Mouse (Mus musculus): ENCODE data around the gene Igf1r. TPM values are rescaled to one million over a fixed set of nuclear protein-coding genes. Genes with fewer than 3 reads are reported as not detected.

Igf1r gene
- polyA plus RNA-seq, 1 experiment from 2014 or later = 9.5 TPM

GRCm38 (mm10) chr7:68022188-68022587 is 69.6 kb downstream of the Igf1r start:
- H3K4me1 ChIP-seq (ENCODE audit: control insufficient read depth, insufficient read depth, low read length) = peaks cover 11% of the 10 kb centered on the region
- no peak overlapping the region for H3K4me3 ChIP-seq (ENCODE audit: low read length)
- H3K4me2 ChIP-seq (ENCODE audit: low read depth, low read length) = no peak overlapping the region
- H3K9ac ChIP-seq (ENCODE audit: low read depth, low read length) = no peak overlapping the region
- WGBS = 66% methylated on average over 6 of the region's 6 CpGs
- H3K27me3 ChIP-seq (replicated peaks; ENCODE audit: control insufficient read depth, insufficient read depth, low read length) = no peaks in the 10 kb centered on the region
- no peak for ATAC-seq
- no peak overlapping the region for H3K27ac ChIP-seq (ENCODE audit: low read length)
- H3K36me3 ChIP-seq (ENCODE audit: control insufficient read depth, insufficient read depth, low read length) = no peaks in the 10 kb centered on the region
- no peaks in the 10 kb centered on the region for H3K9me3 ChIP-seq (ENCODE audit: control insufficient read depth, low read length)

- Histone ChIP-seq H3K9me3 (ENCODE audit: control insufficient read depth, low read length) (no peaks in the 10 kb centered on the region), H3K9ac (ENCODE audit: low read depth, low read length) (no peak overlapping the region), H3K4me2 (ENCODE audit: low read depth, low read length) (no peak overlapping the region), H3K4me3 (ENCODE audit: low read length) (no peak overlapping the region), H3K4me1 (ENCODE audit: control insufficient read depth, insufficient read depth, low read length) (peaks cover 11% of the 10 kb centered on the region), H3K36me3 (ENCODE audit: control insufficient read depth, insufficient read depth, low read length) (no peaks in the 10 kb centered on the region), H3K27ac (ENCODE audit: low read length) (no peak overlapping the region), H3K27me3 (replicated peaks; ENCODE audit: control insufficient read depth, insufficient read depth, low read length) (no peaks in the 10 kb centered on the region)
- WGBS = 87% methylated on average over 4 of the region's 4 CpGs
- ATAC-seq = no peak
Observed at GRCm38 (mm10) chr7:68023882-68024281, 71.3 kb downstream of the Igf1r start.

- ATAC-seq = no peak
Observed at GRCm38 (mm10) chr7:68024625-68025024, 72.0 kb downstream of the Igf1r start.

GRCm38 (mm10) chr7:68025396-68025795 is 72.8 kb downstream of the Igf1r start:
- H3K4me2 ChIP-seq (ENCODE audit: low read depth, low read length) = no peak overlapping the region
- no peak overlapping the region for H3K4me3 ChIP-seq (ENCODE audit: low read length)
- no peak for ATAC-seq
- no peaks in the 10 kb centered on the region for H3K27me3 ChIP-seq (replicated peaks; ENCODE audit: control insufficient read depth, insufficient read depth, low read length)
- H3K27ac ChIP-seq (ENCODE audit: low read length) = no peak overlapping the region
- H3K36me3 ChIP-seq (ENCODE audit: control insufficient read depth, insufficient read depth, low read length) = no peaks in the 10 kb centered on the region
- H3K9ac ChIP-seq (ENCODE audit: low read depth, low read length) = no peak overlapping the region
- WGBS = 52% methylated on average over 3 of the region's 3 CpGs
- no peaks in the 10 kb centered on the region for H3K9me3 ChIP-seq (ENCODE audit: control insufficient read depth, low read length)
- H3K4me1 ChIP-seq (ENCODE audit: control insufficient read depth, insufficient read depth, low read length) = peaks cover 14% of the 10 kb centered on the region

More at GRCm38 (mm10) chr7:68024625-68025024, 72.0 kb downstream of the Igf1r start:
- H3K4me3 ChIP-seq (ENCODE audit: low read length) = no peak overlapping the region
- no peak overlapping the region for H3K4me2 ChIP-seq (ENCODE audit: low read depth, low read length)
- 74% methylated on average over 4 of the region's 4 CpGs for WGBS
- H3K36me3 ChIP-seq (ENCODE audit: control insufficient read depth, insufficient read depth, low read length) = no peaks in the 10 kb centered on the region
- H3K9me3 ChIP-seq (ENCODE audit: control insufficient read depth, low read length) = no peaks in the 10 kb centered on the region
- no peak overlapping the region for H3K9ac ChIP-seq (ENCODE audit: low read depth, low read length)
- peaks cover 13% of the 10 kb centered on the region for H3K4me1 ChIP-seq (ENCODE audit: control insufficient read depth, insufficient read depth, low read length)
- no peaks in the 10 kb centered on the region for H3K27me3 ChIP-seq (replicated peaks; ENCODE audit: control insufficient read depth, insufficient read depth, low read length)
- no peak overlapping the region for H3K27ac ChIP-seq (ENCODE audit: low read length)

- Histone ChIP-seq H3K4me1 (ENCODE audit: control insufficient read depth, insufficient read depth, low read length) (peaks cover 12% of the 10 kb centered on the region), H3K27me3 (replicated peaks; ENCODE audit: control insufficient read depth, insufficient read depth, low read length) (no peaks in the 10 kb centered on the region), H3K9me3 (ENCODE audit: control insufficient read depth, low read length) (no peaks in the 10 kb centered on the region), H3K9ac (ENCODE audit: low read depth, low read length) (no peak overlapping the region), H3K4me2 (ENCODE audit: low read depth, low read length) (no peak overlapping the region), H3K4me3 (ENCODE audit: low read length) (no peak overlapping the region), H3K36me3 (ENCODE audit: control insufficient read depth, insufficient read depth, low read length) (no peaks in the 10 kb centered on the region), H3K27ac (ENCODE audit: low read length) (no peak overlapping the region)
- 71% methylated on average over 9 of the region's 9 CpGs for WGBS
- no peak for ATAC-seq
Observed at GRCm38 (mm10) chr7:68026076-68026475, 73.4 kb downstream of the Igf1r start.

- 52% methylated on average over 4 of the region's 4 CpGs for WGBS
- H3K9ac ChIP-seq (ENCODE audit: low read depth, low read length) = no peak overlapping the region
- H3K27me3 ChIP-seq (replicated peaks; ENCODE audit: control insufficient read depth, insufficient read depth, low read length) = no peaks in the 10 kb centered on the region
- ATAC-seq = no peak
- no peaks in the 10 kb centered on the region for H3K9me3 ChIP-seq (ENCODE audit: control insufficient read depth, low read length)
- H3K4me1 ChIP-seq (ENCODE audit: control insufficient read depth, insufficient read depth, low read length) = peaks cover 3% of the 10 kb centered on the region; the same call in 1 of the 2 replicates
- H3K27ac ChIP-seq (ENCODE audit: low read length) = no peak overlapping the region
- no peak overlapping the region for H3K4me2 ChIP-seq (ENCODE audit: low read depth, low read length)
- H3K4me3 ChIP-seq (ENCODE audit: low read length) = no peak overlapping the region
- H3K36me3 ChIP-seq (ENCODE audit: control insufficient read depth, insufficient read depth, low read length) = no peaks in the 10 kb centered on the region; the same call in 1 of the 2 replicates
Observed at GRCm38 (mm10) chr7:68028167-68028566, 75.5 kb downstream of the Igf1r start.

- H3K27me3 ChIP-seq (replicated peaks; ENCODE audit: control insufficient read depth, insufficient read depth, low read length) = no peaks in the 10 kb centered on the region
- no peak overlapping the region for H3K4me2 ChIP-seq (ENCODE audit: low read depth, low read length)
- no peaks in the 10 kb centered on the region; the same call in 1 of the 2 replicates for H3K36me3 ChIP-seq (ENCODE audit: control insufficient read depth, insufficient read depth, low read length)
- no peak for ATAC-seq
- H3K9ac ChIP-seq (ENCODE audit: low read depth, low read length) = no peak overlapping the region
- peaks cover 3% of the 10 kb centered on the region; the same call in 1 of the 2 replicates for H3K4me1 ChIP-seq (ENCODE audit: control insufficient read depth, insufficient read depth, low read length)
- WGBS = 50% methylated on average over 9 of the region's 9 CpGs
- H3K4me3 ChIP-seq (ENCODE audit: low read length) = no peak overlapping the region
- H3K9me3 ChIP-seq (ENCODE audit: control insufficient read depth, low read length) = no peaks in the 10 kb centered on the region
- H3K27ac ChIP-seq (ENCODE audit: low read length) = no peak overlapping the region
Observed at GRCm38 (mm10) chr7:68030846-68031245, 78.2 kb downstream of the Igf1r start.

GRCm38 (mm10) chr7:68036527-68036926 is 83.9 kb downstream of the Igf1r start:
- 77% methylated on average over 4 of the region's 4 CpGs for WGBS
- no peak overlapping the region for H3K9ac ChIP-seq (ENCODE audit: low read depth, low read length)
- H3K4me2 ChIP-seq (ENCODE audit: low read depth, low read length) = no peak overlapping the region
- no peaks in the 10 kb centered on the region for H3K27me3 ChIP-seq (replicated peaks; ENCODE audit: control insufficient read depth, insufficient read depth, low read length)
- H3K4me1 ChIP-seq (ENCODE audit: control insufficient read depth, insufficient read depth, low read length) = no peaks in the 10 kb centered on the region
- H3K36me3 ChIP-seq (ENCODE audit: control insufficient read depth, insufficient read depth, low read length) = no peaks in the 10 kb centered on the region; the same call in 1 of the 2 replicates
- no peak overlapping the region for H3K27ac ChIP-seq (ENCODE audit: low read length)
- ATAC-seq = no peak
- no peaks in the 10 kb centered on the region for H3K9me3 ChIP-seq (ENCODE audit: control insufficient read depth, low read length)
- no peak overlapping the region for H3K4me3 ChIP-seq (ENCODE audit: low read length)

GRCm38 (mm10) chr7:68038846-68039245 is 86.2 kb downstream of the Igf1r start:
- Histone ChIP-seq H3K4me1 (ENCODE audit: control insufficient read depth, insufficient read depth, low read length) (no peaks in the 10 kb centered on the region), H3K27ac (ENCODE audit: low read length) (no peak overlapping the region), H3K9ac (ENCODE audit: low read depth, low read length) (no peak overlapping the region), H3K4me3 (ENCODE audit: low read length) (no peak overlapping the region), H3K27me3 (replicated peaks; ENCODE audit: control insufficient read depth, insufficient read depth, low read length) (no peaks in the 10 kb centered on the region), H3K9me3 (ENCODE audit: control insufficient read depth, low read length) (no peaks in the 10 kb centered on the region), H3K4me2 (ENCODE audit: low read depth, low read length) (no peak overlapping the region), H3K36me3 (ENCODE audit: control insufficient read depth, insufficient read depth, low read length) (no peaks in the 10 kb centered on the region)
- WGBS = 80% methylated on average over 8 of the region's 8 CpGs
- no peak for ATAC-seq

- Histone ChIP-seq H3K36me3 (ENCODE audit: control insufficient read depth, insufficient read depth, low read length) (no peaks in the 10 kb centered on the region), H3K4me2 (ENCODE audit: low read depth, low read length) (no peak overlapping the region)
- ATAC-seq = no peak
Observed at GRCm38 (mm10) chr7:68039550-68039949, 86.9 kb downstream of the Igf1r start.

More at GRCm38 (mm10) chr7:68039550-68039949, 86.9 kb downstream of the Igf1r start:
- Histone ChIP-seq H3K27ac (ENCODE audit: low read length) (no peak overlapping the region), H3K4me3 (ENCODE audit: low read length) (no peak overlapping the region), H3K9ac (ENCODE audit: low read depth, low read length) (no peak overlapping the region), H3K27me3 (replicated peaks; ENCODE audit: control insufficient read depth, insufficient read depth, low read length) (no peaks in the 10 kb centered on the region), H3K9me3 (ENCODE audit: control insufficient read depth, low read length) (no peaks in the 10 kb centered on the region), H3K4me1 (ENCODE audit: control insufficient read depth, insufficient read depth, low read length) (no peaks in the 10 kb centered on the region)
- 59% methylated on average over 2 of the region's 2 CpGs for WGBS
